Mouse (Mus musculus) thymus, adult 18-20 months (tissue): ENCODE data around the gene Wbp2nl.
A peak's percentile ranks its signal among the peaks of the same experiment; 100 is the strongest.
"Not testable (repeated sequence)": the region's sequence is repeated elsewhere in the genome, so short reads cannot be mapped to it uniquely, and the experiment has no call there.

Source experiments
- DNase-seq, 2 experiments: peaks; one replicate each; pipeline ENCODE4 v3.0.0; 2022; ENCODE audit warnings: mixed read lengths in 2 of 2

Wbp2nl gene

DNA sequence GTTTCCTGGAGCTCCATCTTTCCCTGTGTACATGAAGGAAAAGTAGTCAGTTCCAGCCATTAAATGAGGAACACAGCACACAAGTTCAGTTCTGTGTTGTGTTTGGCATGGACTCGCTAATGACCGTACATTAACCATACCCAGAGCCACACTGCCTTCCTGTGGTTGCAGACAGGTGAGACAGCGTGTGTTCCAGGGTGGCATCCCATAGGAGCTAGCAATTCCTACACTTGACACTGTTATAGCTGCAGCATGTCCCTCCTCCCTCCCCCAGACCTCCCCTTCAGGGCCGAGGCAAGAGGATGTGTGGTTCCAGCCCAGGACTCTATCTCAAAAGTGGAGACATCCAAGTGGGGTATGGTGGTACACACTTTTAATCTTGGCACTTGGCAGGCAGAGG lies 51.6 kb downstream of the Wbp2nl start:
- DNase-seq: no peak

DNA sequence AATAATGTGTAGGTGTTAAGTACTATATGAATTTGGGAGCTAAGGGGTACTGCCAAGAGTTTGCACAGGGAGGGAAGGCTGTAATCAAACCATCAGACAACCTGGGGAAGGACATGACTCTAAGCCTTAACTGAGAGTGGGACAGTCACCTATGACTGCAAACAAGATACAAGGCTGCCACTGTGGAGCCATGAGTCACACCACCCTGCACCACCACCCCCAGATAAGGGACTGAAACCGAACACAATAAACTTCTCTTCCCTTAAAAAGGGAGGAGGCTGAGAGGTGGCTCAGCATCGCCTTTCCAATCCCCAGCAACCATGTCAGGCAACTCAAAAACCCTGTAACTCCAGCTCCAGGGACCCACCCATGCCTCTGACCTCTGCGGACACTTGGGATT lies 52.7 kb downstream of the Wbp2nl start:
- DNase-seq: no peak

DNA sequence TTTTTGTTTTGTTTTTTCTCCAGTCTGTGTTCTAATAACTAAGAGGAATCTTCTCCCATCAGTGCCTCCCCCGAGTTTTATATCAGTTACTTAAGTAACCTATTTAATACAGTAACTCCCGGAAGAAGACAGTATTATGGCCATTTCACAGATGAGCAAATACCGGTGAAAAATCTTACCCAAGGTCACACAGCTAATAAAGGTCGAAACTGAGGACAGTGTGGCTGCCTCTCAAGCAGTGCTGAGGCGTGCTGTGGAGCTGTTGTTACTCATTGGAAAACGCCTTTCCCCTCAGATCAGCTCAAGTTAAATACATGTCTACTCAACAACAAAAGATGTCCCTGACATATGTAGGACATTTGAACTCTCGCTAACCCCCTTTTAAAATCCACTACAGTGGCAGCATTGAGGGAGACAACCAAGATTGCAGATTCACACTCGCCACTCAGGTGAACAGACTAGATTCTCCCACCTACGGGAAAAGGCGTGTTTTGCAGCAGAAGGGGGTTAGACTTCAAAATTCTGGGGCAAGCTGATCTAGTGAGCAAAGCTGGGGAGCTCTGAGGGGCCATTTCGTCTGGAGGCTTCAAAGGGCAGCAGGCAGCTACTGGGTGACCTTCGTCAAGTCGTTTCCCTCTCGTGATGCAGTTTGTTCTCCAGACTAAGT lies 54.5 kb downstream of the Wbp2nl start:
- DNase-seq: peak in 1 of 2 experiments; percentile 16

DNA sequence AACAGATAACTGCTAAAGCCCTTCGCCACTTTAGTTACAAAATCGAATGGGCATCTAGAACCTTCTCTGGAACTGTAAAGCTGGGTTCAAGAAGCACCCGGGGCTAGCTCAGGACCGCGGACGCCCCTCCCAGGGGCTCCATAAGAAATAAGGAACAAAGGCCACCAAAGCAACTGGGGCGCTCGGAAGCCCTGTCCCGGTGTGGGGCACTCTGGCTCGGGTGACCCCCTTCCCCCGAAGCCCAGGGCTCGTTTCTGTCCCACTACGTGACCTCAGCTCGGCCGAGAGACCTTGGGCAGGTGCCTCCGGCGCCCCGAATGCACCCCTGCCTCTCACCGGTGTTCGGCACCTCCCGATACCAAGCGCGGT lies 55.0 kb downstream of the Wbp2nl start:
- DNase-seq: no peak

DNA sequence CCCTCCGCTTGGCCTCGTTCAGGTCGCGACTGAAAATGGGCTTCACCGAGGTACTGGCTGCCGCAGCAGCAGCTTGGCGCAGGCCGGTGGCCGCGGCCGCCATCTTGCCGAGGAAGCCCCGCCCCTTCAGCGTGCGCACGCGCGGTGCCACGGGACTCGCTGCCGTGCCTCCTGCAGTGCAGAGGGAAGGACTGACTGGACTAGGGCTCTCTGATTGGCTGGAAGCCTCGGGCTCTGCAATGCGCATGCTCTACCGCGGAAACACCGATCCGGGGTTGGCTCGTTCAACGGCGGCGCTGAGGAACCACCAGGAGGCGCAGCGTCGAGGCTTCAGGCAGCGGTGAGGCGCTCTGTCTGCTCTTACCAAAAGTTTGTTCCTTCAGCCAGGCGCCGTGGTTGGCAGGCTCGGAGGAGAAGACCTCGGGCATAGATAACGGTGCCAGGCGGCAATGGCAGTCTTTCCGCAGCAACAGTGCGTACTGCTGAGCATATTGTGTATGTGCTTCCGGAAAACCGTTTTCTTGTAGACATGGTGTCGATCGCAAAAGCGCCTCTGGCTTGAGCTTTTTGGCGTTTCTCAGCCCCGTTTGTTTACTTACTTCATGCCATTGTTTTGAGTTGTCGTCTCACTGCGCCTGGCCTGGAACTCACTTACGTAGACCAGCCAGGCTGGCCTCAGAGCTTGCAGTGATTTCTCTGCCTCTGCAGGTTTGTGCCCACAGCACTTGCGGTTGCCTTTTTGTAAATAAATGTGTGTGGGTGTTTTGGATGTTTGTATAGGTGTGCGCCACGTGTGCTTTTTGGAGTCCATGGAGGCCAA lies 55.6 kb downstream of the Wbp2nl start, which contains the start of gene Ndufa6:
Gene Ndufa6 (minus strand): TSS at position 197 of the 820 bp plus-strand sequence.
- peak; percentile 95 to 97 for DNase-seq

DNA sequence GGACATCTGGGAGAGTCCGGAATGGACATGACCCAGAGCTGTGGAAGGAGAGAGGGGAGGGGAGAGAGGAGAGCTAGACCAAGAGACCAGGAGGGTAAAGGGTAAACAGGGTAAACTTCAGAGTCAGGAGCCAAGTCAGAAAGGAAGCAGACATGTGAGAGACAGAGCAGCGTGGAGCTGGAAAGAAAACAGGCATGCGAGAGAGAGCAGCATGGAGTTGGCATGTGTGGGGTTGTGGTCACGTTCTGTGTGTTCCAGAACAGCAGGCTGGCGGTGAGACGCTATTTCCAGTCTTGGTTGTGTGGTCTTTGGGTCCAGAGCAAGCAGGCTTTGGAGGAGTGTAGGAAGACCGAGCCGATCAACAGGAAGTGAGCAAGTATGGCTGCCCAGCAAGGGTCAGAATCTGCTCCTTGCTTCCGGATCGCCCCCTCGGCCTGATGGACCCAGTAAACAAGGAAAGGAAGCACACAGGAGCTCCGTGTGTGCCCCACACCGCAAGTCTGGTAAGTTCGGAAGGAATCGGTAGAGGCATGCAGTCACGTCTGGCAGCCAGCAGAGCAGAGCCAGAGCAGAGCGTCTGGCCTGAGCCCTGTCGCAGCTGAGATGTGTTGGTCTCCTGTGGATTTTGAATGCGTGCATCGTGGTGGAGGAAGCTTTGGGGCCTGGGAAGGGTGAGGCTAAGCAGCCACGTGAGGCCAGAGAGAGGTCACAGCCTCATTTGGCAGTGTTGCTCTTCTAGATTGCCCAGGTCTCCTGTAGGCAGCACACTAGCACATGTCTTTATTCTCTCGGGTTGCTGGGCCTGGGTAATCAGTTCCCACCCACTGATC lies 59.9 kb downstream of the Wbp2nl start:
- DNase-seq: no peak

DNA sequence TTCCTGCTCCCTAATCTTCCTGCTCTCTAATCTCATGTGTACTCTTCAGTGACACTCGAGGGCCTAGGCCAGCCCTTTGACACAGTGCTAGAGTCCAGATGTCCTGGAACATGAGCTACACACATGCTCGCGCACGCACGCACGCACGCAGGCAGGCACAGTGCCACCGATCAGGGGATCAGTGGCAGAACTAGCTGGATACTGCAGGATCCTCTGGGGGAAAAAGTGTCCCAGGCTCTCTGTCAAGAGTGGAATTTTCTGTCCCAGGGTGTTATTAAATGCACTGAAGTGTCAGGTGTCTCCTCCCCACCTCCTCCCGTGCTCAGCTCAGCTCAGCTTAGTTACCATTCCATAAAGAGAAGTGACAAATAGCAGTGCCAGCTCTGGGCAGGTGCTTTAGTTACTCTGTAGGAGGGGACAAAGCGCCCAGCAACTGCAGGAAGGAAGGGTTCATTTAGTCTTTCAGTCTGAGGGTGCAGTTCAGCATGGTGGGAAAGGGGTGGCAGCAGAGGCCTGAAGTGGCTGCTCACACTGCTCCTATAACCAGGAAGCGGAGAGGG lies 62.8 kb downstream of the Wbp2nl start:
- DNase-seq: peak in 1 of 2 experiments; percentile 18

DNA sequence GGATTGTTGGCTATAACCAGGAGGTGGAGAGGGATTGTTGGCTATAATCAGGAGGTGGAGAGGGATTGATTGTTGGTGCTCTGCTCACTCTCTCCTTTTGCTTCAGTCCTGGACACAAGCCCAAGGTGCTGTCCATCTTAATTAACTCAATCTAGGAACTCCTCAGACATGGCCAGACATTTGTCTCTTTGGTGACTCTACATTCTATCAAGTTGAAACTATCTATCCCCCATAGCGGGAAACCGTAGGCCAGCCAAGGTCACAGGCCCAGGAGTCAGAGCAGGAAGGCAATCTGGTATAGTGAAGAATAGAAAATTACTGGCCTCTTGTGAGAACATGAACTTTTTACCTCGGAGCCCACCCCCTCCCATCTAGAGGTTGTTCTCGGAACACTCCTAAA lies 63.5 kb downstream of the Wbp2nl start:
- DNase-seq: peak in 1 of 2 experiments; percentile 1

DNA sequence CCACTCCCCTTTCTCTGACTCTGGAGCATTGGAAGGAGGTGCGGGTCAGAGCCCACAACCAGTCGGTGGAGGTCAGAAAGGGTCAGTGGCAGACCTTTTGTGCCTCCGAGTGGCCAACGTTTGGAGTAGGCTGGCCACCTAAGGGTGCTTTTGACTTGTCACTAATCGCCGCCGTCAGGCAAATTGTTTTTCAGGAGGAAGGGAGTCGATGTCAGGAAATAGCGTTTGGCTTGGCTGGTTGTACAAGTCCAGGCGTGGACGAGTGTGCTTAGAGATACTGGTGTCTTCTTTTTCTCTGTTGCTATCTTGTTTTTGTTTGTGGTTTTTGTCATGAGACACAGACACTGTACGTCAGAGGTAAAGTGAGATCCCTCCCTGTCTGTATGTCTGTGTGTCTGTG lies 65.0 kb downstream of the Wbp2nl start:
- DNase-seq: not testable (repeated sequence)
